Mouse (Mus musculus) small intestine, adult 2 months (tissue): ENCODE measurements around the gene Mtmr2.

Experiments
- CTCF ChIP-seq: fragments of 200-500 bp; IDR thresholded peaks from 2 replicates; pipeline ENCODE4 v1.5.1; 2012; ENCODE audit warnings: low read depth, mild to moderate bottlenecking, control low read depth, inconsistent platforms, low read length, moderate library complexity, mixed read lengths; ENCODE audit not compliant: insufficient replicate concordance, insufficient read length; ENCODE audit errors: extremely low read depth
- POLR2A ChIP-seq: fragments of 200-500 bp; IDR thresholded peaks from 2 replicates; pipeline ENCODE4 v1.6.1; 2012; ENCODE audit warnings: low read depth, mild to moderate bottlenecking, control low read depth, inconsistent platforms, low read length, moderate library complexity

GRCm38 (mm10) chr9:13847591-13847990, 99.4 kb downstream of the Mtmr2 start:
- no peak for TF ChIP-seq CTCF
- no peak for TF ChIP-seq POLR2A
